Mouse (Mus musculus) kidney, adult 2 months (tissue): ENCODE results near the gene Plod1. TPM values are rescaled to one million over a fixed set of nuclear protein-coding genes. Genes with fewer than 3 reads are reported as not detected.
"Not testable (repeated sequence)": the region's sequence is repeated elsewhere in the genome, so short reads cannot be mapped to it uniquely, and the experiment has no call there.

Experiments used
- DNase-seq: peaks from one replicate; pipeline ENCODE4 v3.0.0; 2021
- H3K27ac ChIP-seq: fragments of 200-500 bp; 2 replicates; pipeline ENCODE4 v1.5.1; 2012; ENCODE audit warnings: low read depth, low read length, control low read depth, inconsistent platforms; ENCODE audit not compliant: insufficient read depth
- H3K27me3 ChIP-seq: fragments of 200-500 bp; replicated peaks from 2 replicates; pipeline ENCODE4 v1.6.1; 2012; ENCODE audit warnings: mild to moderate bottlenecking, moderate library complexity, low read length, inconsistent platforms; ENCODE audit not compliant: control insufficient read depth, insufficient read depth
- H3K36me3 ChIP-seq: fragments of 200-500 bp; 2 replicates; pipeline ENCODE4 v1.6.1; 2012; ENCODE audit warnings: mild to moderate bottlenecking, moderate library complexity, low read length, inconsistent platforms; ENCODE audit not compliant: control insufficient read depth, insufficient read depth
- H3K4me1 ChIP-seq: fragments of 200-500 bp; 2 replicates; pipeline ENCODE4 v1.6.1; 2011; ENCODE audit warnings: low read length; ENCODE audit not compliant: control insufficient read depth, insufficient read depth
- H3K4me3 ChIP-seq: fragments of 200-500 bp; 2 replicates; pipeline ENCODE4 v1.5.1; 2011; ENCODE audit warnings: mild to moderate bottlenecking, low read depth, low read length, control low read depth; ENCODE audit not compliant: insufficient read depth
- CTCF ChIP-seq: fragments of 200-500 bp; conservative IDR thresholded peaks from 2 replicates; pipeline ENCODE4 v1.5.1; 2011; ENCODE audit warnings: low read depth, mild to moderate bottlenecking, control low read depth, low read length, moderate library complexity, mixed read lengths; ENCODE audit not compliant: insufficient read depth, insufficient read length
- POLR2A ChIP-seq: fragments of 200-500 bp; IDR thresholded peaks from one replicate; pipeline ENCODE4 v1.6.1; 2011; ENCODE audit warnings: low read depth, low read length, control low read depth
- WGBS: fragments of 180-500 bp; shearing (Covaris S2); methylation state at CpG from one replicate; pipeline ENCODE4 v1.1.7; 2018; 5-methylcytosine and 5-hydroxymethylcytosine counted together
- polyA plus RNA-seq: library from polyadenylated mRNA; depleted of rRNA; stranded (reverse); fragments of >200 nt; gene quantifications from 2 replicates; pipeline ENCODE4 v1.2.3, GENCODE M21; 2012; rRNA removed

Gene Plod1
- polyA plus RNA-seq, 1 experiment: 42.1 TPM

- Histone ChIP-seq H3K36me3 (no peaks in the 10 kb centered on the region), H3K4me1 (peaks cover 7% of the 10 kb centered on the region), H3K27ac (peak overlapping the region; percentile 11; the same call in 1 of the 2 replicates), H3K27me3 (no peaks in the 10 kb centered on the region), H3K4me3 (peak overlapping the region; percentile 90)
- no peak for TF ChIP-seq POLR2A
- no peak for TF ChIP-seq CTCF
- 2% methylated on average over 22 of the region's 22 CpGs for WGBS
- DNase-seq: peak; percentile 33
Measured at GRCm38 (mm10) chr4:147867563-147868449, 68.8 kb downstream of the Plod1 start.

GRCm38 (mm10) chr4:147866793-147867192, 69.8 kb downstream of the Plod1 start:
- not testable (repeated sequence) for H3K36me3 ChIP-seq, H3K27me3 ChIP-seq, H3K4me1 ChIP-seq, H3K27ac ChIP-seq, H3K4me3 ChIP-seq
- peak; percentile 24 for DNase-seq
- 24% methylated on average over 3 of the region's 3 CpGs for WGBS

- Histone ChIP-seq H3K27ac (no peak overlapping the region), H3K36me3 (no peaks in the 10 kb centered on the region), H3K4me1 (peaks cover 7% of the 10 kb centered on the region), H3K4me3 (no peak overlapping the region), H3K27me3 (no peaks in the 10 kb centered on the region)
- WGBS: 95% methylated on average over 9 of the region's 9 CpGs
- TF ChIP-seq CTCF (no peak), POLR2A (no peak)
- DNase-seq: no peak
Measured at GRCm38 (mm10) chr4:147866056-147866455, 70.5 kb downstream of the Plod1 start.

GRCm38 (mm10) chr4:147865651-147866050, 70.9 kb downstream of the Plod1 start:
- no peak for DNase-seq
- Histone ChIP-seq H3K27me3 (no peaks in the 10 kb centered on the region), H3K4me3 (no peak overlapping the region), H3K27ac (no peak overlapping the region), H3K4me1 (peaks cover 7% of the 10 kb centered on the region), H3K36me3 (no peaks in the 10 kb centered on the region)
- WGBS: 88% methylated on average over 6 of the region's 6 CpGs
- TF ChIP-seq CTCF (no peak), POLR2A (no peak)

GRCm38 (mm10) chr4:147862051-147862450, 74.5 kb downstream of the Plod1 start:
- DNase-seq: no peak
- Histone ChIP-seq H3K27ac (no peak overlapping the region), H3K4me3 (no peak overlapping the region), H3K4me1 (no peaks in the 10 kb centered on the region), H3K36me3 (no peaks in the 10 kb centered on the region), H3K27me3 (no peaks in the 10 kb centered on the region)
- WGBS: 82% methylated on average over 3 of the region's 3 CpGs
- no peak for TF ChIP-seq POLR2A
- no peak for TF ChIP-seq CTCF

Other genes with a start within 250 kb of the Plod1 start
- not detected in 2 replicates for gene Zfp534, start 234.2 kb downstream of the Plod1 start, polyA plus RNA-seq
- 0.30 and 0.70 TPM in 2 replicates for gene Zfp984, start 127.0 kb downstream of the Plod1 start, polyA plus RNA-seq
- 0.90 and 1.2 TPM in 2 replicates for gene Zfp933, start 88.4 kb downstream of the Plod1 start, polyA plus RNA-seq
- gene Miip, start 68.0 kb downstream of the Plod1 start, polyA plus RNA-seq: 27.7 and 35.6 TPM in 2 replicates
- 1.0 and 1.4 TPM in 2 replicates for gene Fv1, start 67.8 kb downstream of the Plod1 start, polyA plus RNA-seq
- gene Mfn2, start 32.1 kb downstream of the Plod1 start, polyA plus RNA-seq: 82.8 and 85.5 TPM in 2 replicates
- gene 2510039O18Rik, start 4.1 kb upstream of the Plod1 start, polyA plus RNA-seq: 62.6 and 82.4 TPM in 2 replicates
- gene Nppb, start 49.0 kb upstream of the Plod1 start, polyA plus RNA-seq: not detected in 2 replicates
- 0.30 and 0.58 TPM in 2 replicates for gene Nppa, start 64.0 kb upstream of the Plod1 start, polyA plus RNA-seq
- gene Clcn6, start 102.1 kb upstream of the Plod1 start, polyA plus RNA-seq: 28.8 and 32.3 TPM in 2 replicates
- 36.3 and 48.4 TPM in 2 replicates for gene Mthfr, start 102.3 kb upstream of the Plod1 start, polyA plus RNA-seq
- gene Agtrap, start 151.3 kb upstream of the Plod1 start, polyA plus RNA-seq: 111 and 119 TPM in 2 replicates
- gene Mad2l2, start 193.6 kb upstream of the Plod1 start, polyA plus RNA-seq: 22.8 and 25.5 TPM in 2 replicates
- 0.03 and 0.11 TPM in 2 replicates for gene Draxin, start 193.9 kb upstream of the Plod1 start, polyA plus RNA-seq
- gene Fbxo6, start 215.4 kb upstream of the Plod1 start, polyA plus RNA-seq: 58.2 and 63.4 TPM in 2 replicates
- gene Fbxo44, start 223.7 kb upstream of the Plod1 start, polyA plus RNA-seq: 29.8 and 45.7 TPM in 2 replicates
- gene Fbxo2, start 223.9 kb upstream of the Plod1 start, polyA plus RNA-seq: 1.5 and 2.3 TPM in 2 replicates